18 mouse cellular contexts compared by ENCODE assay signal in the genomic region with DNA sequence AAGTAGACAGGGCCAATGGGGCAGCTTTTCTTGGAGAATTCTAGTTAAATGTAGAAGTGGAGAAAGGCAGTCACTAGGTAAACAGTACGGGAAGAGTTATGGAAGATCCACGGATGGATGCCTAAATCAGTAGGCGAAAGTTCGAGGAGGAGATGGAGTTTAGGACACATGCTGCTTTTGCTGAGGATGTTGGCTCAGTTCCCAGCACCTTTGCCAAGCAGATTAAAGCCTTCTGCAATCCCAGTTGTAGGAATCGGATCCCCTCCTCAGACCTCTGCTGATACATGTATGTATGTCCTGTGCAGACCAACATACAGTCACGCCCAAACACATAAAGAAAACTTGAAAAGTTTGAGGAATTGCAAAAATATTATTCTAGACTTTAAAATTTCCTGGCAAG. TPM values are rescaled to one million over a fixed set of nuclear protein-coding genes. Genes with fewer than 3 reads are reported as not detected.
DNase-seq lines count a peak whose midpoint lies in the region; ATAC-seq and TF ChIP-seq lines count a peak whose summit lies in the region.
"Had no signal": no experiment of that assay in that cellular context is flagged by ENCODE, and none has a peak within 500 bp of the region (broad histone marks: within the 10 kb centered on the region; RNA-seq: fewer than 3 reads in every experiment).

No protein-coding gene starts in this region.

- TF ChIP-seq CTCF in lung, embryonic 14.5 days (IDR thresholded peaks at IDR 0.05; ENCODE audit: low read depth), result no peak

- WGBS in lung, embryonic 14.5 days, result 59% methylated on average over 6 of the region's 6 CpGs

- no peaks in the 10 kb centered on the region for H3K9me3 ChIP-seq in lung, embryonic 14.5 days (ENCODE audit: low read depth, low read length)
- H3K9me3 ChIP-seq: embryonic facial prominence, embryonic 10.5 days; forebrain, embryonic 13.5 days; hindbrain, embryonic 15.5 days had no signal

- no peaks in the 10 kb centered on the region for H3K36me3 ChIP-seq in lung, embryonic 14.5 days (ENCODE audit: insufficient read depth)
- H3K36me3 ChIP-seq: embryonic facial prominence, embryonic 10.5 days; hindbrain, embryonic 10.5 days; hindbrain, embryonic 15.5 days had no signal

- H3K4me1 ChIP-seq in lung, embryonic 14.5 days (ENCODE audit: insufficient read depth), result no peaks in the 10 kb centered on the region
- H3K4me1 ChIP-seq: embryonic facial prominence, embryonic 10.5 days; forebrain, embryonic 13.5 days; hindbrain, embryonic 15.5 days had no signal

- DNase-seq in heart, postnatal 4 days, result peak; percentile 31
- no peak for DNase-seq in heart, adult 11 months
- peak; percentile 22 for DNase-seq in kidney, postnatal 14 days
- no peak for DNase-seq in kidney, adult 9 months
- peak; percentile 27 for DNase-seq in lung, embryonic 14.5 days
- DNase-seq in lung, postnatal 4 days, result no peak
- DNase-seq: adrenal gland, adult 2 months; adrenal gland, postnatal 25 days; cerebellum, adult 2 months; forebrain, postnatal 0 days; gastrocnemius, postnatal 14 days had no signal

- H3K9ac ChIP-seq in lung, embryonic 14.5 days, result no peak overlapping the region
- H3K9ac ChIP-seq: forebrain, embryonic 13.5 days; forebrain, postnatal 0 days; hindbrain, embryonic 15.5 days had no signal

- no peak overlapping the region for H3K4me3 ChIP-seq in lung, embryonic 14.5 days (ENCODE audit: low read depth, low read length)
- H3K4me3 ChIP-seq: embryonic facial prominence, embryonic 10.5 days; forebrain, embryonic 13.5 days; hindbrain, embryonic 10.5 days; hindbrain, embryonic 15.5 days had no signal

- no peak overlapping the region for H3K4me2 ChIP-seq in lung, embryonic 14.5 days
- H3K4me2 ChIP-seq: forebrain, embryonic 13.5 days; hindbrain, embryonic 15.5 days had no signal

- H3K27me3 ChIP-seq in lung, embryonic 14.5 days (ENCODE audit: insufficient read depth, low read length), result no peaks in the 10 kb centered on the region
- H3K27me3 ChIP-seq: forebrain, embryonic 13.5 days; hindbrain, embryonic 15.5 days had no signal

- no peak for ATAC-seq in lung, embryonic 14.5 days (ENCODE audit: insufficient read depth)
- ATAC-seq: forebrain, embryonic 13.5 days; forebrain, postnatal 0 days; inflammation-experienced regulatory T-cells, adult 6 months had no signal

- no peak overlapping the region for H3K27ac ChIP-seq in lung, embryonic 14.5 days (ENCODE audit: low read depth)
- H3K27ac ChIP-seq: embryonic facial prominence, embryonic 10.5 days; forebrain, embryonic 13.5 days; hindbrain, embryonic 10.5 days; hindbrain, embryonic 15.5 days had no signal

RNA-seq across cellular contexts. Expression of gene Gm9817, which starts 8.1 kb away (rescaled TPM):
- total RNA-seq in heart, postnatal 4 days (2021), result under 1 TPM; 0.26 to 0.27 TPM
- not detected in 2 replicates for polyA plus RNA-seq in lung, embryonic 14.5 days (2014; fragmentation: Nextera tagmentation; extraction: Ambion mirVana)
- total RNA-seq: forebrain, postnatal 0 days; granulocyte monocyte progenitor cell, adult 5-6 weeks; heart, postnatal 14 days had no signal
- polyA plus RNA-seq: cerebellum, adult 2 months; embryonic facial prominence, embryonic 10.5 days; forebrain, embryonic 13.5 days; forebrain, postnatal 0 days; hindbrain, embryonic 10.5 days had no signal

Comparison
In these comparisons a context has a peak if more than half of its experiments do, and no peak if none do; other contexts are left out.
1. DNase-seq: peak in heart, postnatal 4 days (single experiment), kidney, postnatal 14 days (single experiment) and lung, embryonic 14.5 days (single experiment); none in heart, adult 11 months (single experiment), kidney, adult 9 months (single experiment) and lung, postnatal 4 days (0 of 2).